Mouse (Mus musculus) R1 (cell line): ENCODE results near the gene Scfd2.

ENCODE experiments used
- DNase-seq: peaks from one replicate; pipeline ENCODE4 v3.0.0-alpha.2; 2018; ENCODE audit warnings: low read depth, low spot score

The Scfd2 gene

GRCm38 (mm10) chr5:74456759-74457158 is 74.8 kb downstream of the Scfd2 start:
- DNase-seq = no peak

- peak; percentile 50 for DNase-seq
Measured at GRCm38 (mm10) chr5:74455510-74456269, 75.9 kb downstream of the Scfd2 start.

GRCm38 (mm10) chr5:74455094-74455493 is 76.5 kb downstream of the Scfd2 start:
- DNase-seq = no peak

- no peak for DNase-seq
Measured at GRCm38 (mm10) chr5:74450977-74451376, 80.6 kb downstream of the Scfd2 start.

DNA sequence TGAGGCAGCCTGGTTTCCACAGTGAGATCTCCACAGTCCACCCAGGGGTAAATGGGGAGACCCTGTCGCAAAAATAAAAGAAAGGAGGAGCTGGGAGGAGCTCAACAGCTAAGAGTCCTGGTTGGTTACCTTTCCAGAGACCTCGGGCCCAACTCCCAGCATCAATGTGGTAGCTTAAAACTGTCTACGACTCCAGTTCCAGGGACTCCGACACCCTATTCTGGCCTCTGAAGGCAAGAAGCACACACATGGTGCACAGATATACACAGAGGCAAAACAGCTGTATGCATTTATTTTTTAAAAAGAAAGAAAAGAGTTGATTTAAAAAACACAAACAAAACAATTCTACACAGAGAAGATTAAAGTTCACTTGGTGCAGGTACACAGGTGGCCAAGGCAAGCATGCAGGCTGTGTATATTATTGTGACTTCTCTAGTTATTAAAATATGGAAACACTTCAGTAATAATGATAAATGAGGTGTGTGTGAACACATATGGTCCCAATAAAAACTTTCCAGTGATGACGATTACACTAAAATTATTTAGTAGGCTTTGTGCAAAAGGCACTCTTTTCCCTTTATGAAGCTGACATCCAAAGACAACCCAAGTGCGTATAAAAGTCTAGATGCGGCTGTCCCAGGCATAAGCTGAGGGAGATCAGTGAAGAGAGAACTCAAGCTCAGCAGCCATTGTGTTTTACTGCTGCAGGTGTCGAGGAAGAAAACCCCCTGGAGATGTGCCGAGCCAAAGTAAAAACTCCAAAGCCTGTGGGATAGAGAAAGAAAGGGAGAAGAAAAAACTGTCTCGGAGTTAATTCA is 83.8 kb downstream of the Scfd2 start:
- DNase-seq = no peak

- DNase-seq = no peak
Measured at GRCm38 (mm10) chr5:74445861-74446260, 85.7 kb downstream of the Scfd2 start.

- DNase-seq = no peak
Measured at GRCm38 (mm10) chr5:74438353-74438752, 93.2 kb downstream of the Scfd2 start.

DNA sequence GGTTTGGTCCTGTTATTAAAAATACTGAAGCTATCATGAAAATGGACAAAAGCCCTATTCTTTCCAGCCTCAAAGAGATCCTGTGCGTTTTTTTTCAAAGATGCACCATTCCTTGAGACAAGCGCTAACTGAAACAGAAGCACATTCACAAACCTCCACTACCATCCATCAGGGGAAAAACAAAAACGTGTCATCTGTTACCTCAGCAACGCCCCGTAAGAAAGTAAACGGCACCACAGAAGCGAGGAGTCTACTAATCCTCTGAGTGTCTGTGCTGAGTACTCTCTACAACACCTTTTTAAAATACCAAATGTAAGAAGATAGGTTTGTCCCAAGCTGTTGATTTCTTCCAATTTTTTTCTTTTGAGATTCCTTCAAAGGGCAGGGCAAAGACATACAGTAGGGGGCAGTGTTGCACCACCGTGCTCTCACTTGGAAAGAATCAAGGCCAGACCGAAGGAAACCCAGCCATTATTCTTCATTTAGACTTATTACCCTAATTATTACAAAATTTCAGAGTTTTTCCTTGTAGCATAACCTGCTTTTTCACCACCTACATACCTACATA is 97.9 kb downstream of the Scfd2 start:
- DNase-seq = peak; percentile 54

DNA sequence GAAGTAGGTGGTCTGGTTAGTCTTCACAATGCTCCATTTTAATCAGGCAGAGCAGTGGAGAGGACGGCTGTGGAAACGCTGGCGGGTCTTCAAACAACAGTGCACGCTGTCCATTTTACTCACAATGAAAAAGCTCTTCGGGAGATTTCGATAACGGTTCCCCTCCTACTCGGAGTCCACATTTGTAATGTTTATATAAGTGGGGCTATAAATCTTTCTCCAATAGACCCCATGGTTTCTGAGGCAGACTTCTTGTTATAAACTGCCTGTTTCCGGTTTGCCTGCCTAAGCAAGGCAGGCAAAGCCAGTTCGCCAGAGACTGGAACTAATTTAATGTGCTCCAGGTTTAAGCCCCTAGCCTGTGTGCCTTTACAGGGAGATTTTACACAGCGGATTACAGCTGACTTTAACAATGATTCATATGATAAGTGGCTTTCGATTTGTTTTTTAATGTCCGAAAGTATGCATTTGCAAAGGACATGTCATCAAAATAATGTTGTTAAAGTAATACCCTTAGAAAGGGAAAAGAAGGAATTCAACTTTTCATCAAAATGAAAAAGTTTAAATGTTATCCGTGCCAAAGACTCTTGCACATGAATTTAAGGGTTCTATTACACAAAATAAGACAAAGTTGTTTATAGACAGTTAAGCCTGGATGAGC is 98.5 kb downstream of the Scfd2 start:
- no peak for DNase-seq

DNA sequence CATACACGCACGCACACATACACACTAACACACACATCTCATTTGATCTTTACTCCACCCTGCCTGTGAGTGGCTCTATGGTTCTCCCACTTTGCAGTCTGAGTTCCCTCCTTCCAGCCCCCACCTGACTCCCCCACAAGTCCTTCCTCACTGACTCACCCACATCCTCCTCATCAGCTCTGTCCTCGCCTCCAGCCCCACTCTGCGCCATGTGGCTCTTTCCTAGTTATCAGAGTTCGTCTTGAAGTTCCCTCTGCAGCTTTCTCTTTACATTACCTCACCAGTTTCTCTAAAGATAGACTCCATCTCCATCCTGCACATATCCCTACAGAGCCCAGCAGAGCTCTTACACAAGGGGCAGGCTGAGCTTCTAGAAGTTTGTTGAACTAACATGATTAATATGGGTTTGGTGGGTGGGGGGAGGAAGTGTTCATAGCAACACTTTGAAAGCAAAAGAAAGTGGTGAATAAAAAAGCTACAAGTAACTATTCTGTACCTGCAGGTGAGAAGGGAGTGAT is 110.9 kb downstream of the Scfd2 start:
- no peak for DNase-seq

DNA sequence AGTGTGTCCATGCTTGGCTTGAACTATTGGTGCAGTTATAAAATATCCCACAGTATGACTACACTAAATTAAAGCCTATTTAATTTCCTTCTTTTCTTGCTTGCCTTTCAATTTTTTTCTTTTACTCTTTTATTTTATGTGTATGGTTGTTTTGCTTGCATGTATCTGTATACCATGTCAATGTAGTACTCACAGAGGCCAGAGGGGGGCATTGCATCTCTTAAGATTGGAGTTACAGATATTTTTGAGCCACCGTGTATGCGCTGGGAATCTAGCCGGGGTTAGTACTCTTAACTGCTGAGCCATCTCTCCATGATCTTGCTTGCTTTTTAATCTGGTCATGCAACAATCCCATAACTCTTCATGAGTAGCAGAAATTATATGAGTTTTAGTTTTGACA is 119.0 kb downstream of the Scfd2 start:
- DNase-seq = peak; percentile 44

- DNase-seq = no peak
Measured at GRCm38 (mm10) chr5:74404887-74405286, 126.7 kb downstream of the Scfd2 start.

DNA sequence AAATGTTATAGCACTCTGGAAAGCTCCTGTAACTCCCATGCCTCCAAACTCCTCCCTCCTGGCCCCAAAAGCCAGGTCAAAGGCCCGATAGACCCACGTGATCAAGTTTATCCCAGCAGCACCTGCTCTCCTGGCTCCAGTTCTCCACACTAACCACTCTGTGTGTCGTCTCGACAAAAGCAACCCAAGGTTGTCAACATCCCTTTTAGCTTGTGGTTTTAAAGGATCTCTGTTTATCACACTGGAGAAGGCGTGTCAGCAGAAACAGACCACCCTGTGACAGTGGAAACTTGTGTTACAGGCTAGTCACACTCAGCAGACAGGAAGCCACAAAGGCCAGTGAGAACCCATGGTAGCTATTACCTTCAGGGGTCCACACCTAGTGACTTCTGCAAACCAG is 127.5 kb downstream of the Scfd2 start:
- DNase-seq = no peak

DNA sequence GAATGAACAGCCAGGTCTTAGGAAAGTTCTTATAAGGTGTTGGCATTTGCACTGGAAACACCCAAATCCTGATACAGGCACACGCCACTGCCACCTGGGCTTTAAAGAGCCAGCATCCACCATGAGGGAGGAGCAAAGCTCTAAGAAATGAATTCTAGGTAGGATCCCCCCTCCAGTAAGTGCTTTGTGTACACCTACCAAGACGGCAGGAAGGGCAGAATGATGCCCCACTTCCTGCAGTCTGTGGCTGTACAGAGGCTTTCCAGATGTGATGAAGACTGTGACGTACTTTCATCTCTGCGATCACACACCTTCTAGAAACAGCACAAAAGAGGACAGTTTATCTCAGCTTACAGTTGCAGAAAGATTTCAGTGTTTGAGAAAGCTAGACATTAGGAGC is 128.9 kb downstream of the Scfd2 start:
- no peak for DNase-seq

DNA sequence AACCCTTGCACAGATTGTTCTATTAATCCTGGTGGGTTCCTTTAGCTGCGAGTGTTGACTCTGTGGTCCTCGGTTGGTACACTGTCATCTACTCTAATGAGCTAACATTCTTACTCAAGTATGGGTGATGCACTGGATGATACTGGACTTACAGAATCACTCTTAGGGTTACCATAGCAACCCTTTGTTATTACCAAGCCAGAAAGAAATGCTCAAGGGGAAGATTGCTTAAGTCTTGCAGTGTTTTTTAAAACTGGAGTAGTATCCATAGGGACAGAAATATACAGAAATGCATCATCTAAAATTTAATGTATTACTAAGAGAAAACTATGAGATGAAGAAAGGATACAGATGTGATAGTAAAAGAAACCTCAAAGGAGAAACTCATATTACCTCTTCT is 139.8 kb downstream of the Scfd2 start:
- DNase-seq = no peak

DNA sequence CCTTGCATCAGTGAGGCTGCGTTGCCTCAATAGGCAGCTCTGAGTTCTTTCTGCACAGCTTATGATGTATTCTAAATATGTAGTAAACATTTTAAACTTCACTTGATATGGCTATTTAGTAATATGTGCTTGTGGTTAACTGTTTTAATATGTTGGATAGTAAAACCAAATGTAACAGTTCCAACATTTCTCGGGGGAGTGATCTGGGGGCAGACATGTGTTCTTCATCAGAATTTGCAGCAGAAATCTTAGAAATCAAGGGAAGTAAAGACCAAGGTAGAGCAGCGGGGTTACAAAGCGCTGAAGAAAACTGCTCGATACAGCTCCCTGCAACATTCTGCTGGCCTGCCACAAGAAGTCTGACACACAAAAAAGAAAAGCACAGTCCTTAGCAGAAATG is 140.2 kb downstream of the Scfd2 start:
- DNase-seq = no peak

GRCm38 (mm10) chr5:74388849-74389248 is 142.7 kb downstream of the Scfd2 start:
- no peak for DNase-seq

DNA sequence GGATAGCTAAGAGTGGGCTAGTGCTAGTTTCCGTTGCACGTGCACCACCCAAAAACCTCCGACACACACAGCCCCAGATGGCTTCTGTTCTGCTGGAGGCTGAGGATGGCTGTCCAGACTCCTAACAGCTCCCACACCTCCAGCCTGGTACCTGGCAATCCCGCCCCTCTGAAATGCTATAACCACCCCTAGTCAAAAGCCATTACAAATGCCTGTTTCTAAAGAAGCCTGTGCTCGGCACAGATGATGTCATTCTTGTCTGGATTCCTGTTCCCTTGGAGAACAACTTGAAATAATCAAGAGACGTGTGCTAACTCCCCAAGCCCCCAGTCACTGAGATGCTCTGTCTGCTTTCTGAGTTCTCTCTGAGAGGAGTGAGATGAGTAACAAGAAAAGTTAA is 143.5 kb downstream of the Scfd2 start:
- no peak for DNase-seq

DNA sequence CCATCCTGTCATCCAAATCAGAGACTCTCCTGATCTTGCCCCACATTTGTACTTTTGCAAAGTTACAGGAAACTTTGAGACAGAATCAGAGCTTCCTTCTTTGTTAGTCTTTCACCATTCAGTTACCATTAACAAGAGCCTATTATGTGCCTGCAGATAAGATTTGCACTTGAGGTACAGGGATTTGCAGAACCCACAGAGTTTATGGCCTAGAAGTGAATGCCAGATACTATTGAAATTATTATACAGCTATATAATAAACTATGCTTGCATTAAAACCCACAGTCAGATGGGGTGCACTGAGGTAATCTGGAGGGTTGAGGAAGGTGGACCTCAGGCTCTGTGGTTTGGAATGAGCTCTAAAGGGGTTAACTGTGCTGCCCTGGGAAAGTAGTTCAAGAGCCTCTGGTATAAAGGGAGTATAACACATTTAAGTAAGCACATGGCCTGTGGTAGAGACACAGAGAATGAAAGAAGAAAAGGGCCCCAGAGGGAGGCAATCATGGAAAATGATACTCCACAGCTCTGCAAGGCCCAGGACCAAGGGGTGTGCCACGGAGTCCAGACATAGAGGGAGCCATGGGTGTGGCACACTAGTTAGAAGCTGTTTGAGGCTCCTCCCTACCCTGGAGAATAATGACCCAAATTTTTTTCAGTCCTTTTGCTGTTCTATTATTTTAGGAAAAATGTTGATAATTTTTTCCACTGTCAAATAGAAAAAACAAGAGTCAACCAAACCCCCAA is 144.2 kb downstream of the Scfd2 start:
- no peak for DNase-seq

GRCm38 (mm10) chr5:74380045-74380444 is 151.5 kb downstream of the Scfd2 start:
- no peak for DNase-seq

- DNase-seq = no peak
Measured at GRCm38 (mm10) chr5:74366710-74367101, 164.9 kb downstream of the Scfd2 start.
